Mouse (Mus musculus): ENCODE results near the gene Gmeb1. TPM values are rescaled to one million over a fixed set of nuclear protein-coding genes. Genes with fewer than 3 reads are reported as not detected.
"Not testable (repeated sequence)": the region's sequence is repeated elsewhere in the genome, so short reads cannot be mapped to it uniquely, and the experiment has no call there.

Gene Gmeb1
- total and polyA plus RNA-seq, 2 experiments from 2014 or later = 7.6 to 16.4 TPM

DNA sequence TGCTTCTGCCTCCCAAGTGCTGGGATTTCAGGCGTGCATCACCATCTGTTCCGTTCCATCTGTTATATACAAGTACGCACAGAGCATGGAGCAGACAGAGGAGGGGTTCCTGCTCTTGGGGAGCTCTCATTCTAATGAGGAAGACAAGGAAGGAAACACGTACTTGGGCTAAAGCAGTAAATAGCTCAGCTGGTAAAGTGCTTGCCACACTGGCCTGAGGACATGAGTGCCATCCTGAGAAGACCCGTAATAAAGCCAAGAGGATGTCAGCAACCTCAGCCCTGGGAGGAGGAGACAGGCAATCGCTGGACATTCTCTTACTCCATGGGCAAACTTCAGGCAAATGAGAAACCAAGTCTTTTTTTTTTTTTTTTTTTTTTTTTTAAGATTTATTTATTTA lies 44.6 kb upstream of the Gmeb1 start:
- H3K27me3 ChIP-seq (ENCODE audit: control insufficient read depth, insufficient read depth, low read length) = no peaks in the 10 kb centered on the region
- H3K9me3 ChIP-seq (replicated peaks; ENCODE audit: control insufficient read depth, low read length) = no peaks in the 10 kb centered on the region
- ATAC-seq (ENCODE audit: insufficient read depth, low read depth) (no peak), DNase-seq (ENCODE audit: low spot score) (no peak)
- H3K4me1 ChIP-seq (ENCODE audit: control insufficient read depth, insufficient read depth) = peaks cover 18% of the 10 kb centered on the region
- no peak overlapping the region for H3K4me2 ChIP-seq (ENCODE audit: low read depth, low read length)
- TF ChIP-seq EP300 (IDR thresholded peaks at IDR 0.05; ENCODE audit: low read depth) (no peak), CTCF (IDR thresholded peaks at IDR 0.05; ENCODE audit: low read depth) (no peak)
- no peak overlapping the region for H3K4me3 ChIP-seq (ENCODE audit: low read depth, low read length)
- 76% methylated on average over 6 of the region's 6 CpGs for WGBS
- H3K27ac ChIP-seq (ENCODE audit: low read depth) = no peak overlapping the region
- no peak overlapping the region for H3K9ac ChIP-seq (replicated peaks; ENCODE audit: low read depth, low read length)
- peaks cover 13% of the 10 kb centered on the region for H3K36me3 ChIP-seq (replicated peaks; ENCODE audit: control insufficient read depth, insufficient read depth, low read length)

DNA sequence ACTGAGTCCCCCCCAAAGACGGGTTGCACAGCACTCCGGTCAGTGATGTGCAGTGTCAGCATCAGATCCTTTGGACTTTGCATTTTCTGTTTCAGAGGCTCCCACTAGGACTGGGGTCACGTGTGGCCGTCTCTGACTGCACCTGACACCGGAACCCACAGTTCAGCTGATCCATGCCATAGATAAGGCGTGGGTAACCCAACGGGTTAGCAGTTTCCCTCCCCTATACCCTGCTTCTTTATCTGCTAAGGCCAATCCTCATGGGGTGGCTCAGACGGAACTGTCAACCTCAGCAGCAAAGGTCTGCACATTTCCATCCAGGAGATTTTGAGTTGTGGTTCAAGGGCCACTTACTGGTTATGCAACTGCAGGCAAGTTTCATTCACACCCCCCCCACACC lies 43.9 kb upstream of the Gmeb1 start:
- Histone ChIP-seq H3K9me3 (replicated peaks; ENCODE audit: control insufficient read depth, low read length) (no peaks in the 10 kb centered on the region), H3K36me3 (replicated peaks; ENCODE audit: control insufficient read depth, insufficient read depth, low read length) (peaks cover 6% of the 10 kb centered on the region), H3K4me3 (ENCODE audit: low read depth, low read length) (no peak overlapping the region), H3K9ac (replicated peaks; ENCODE audit: low read depth, low read length) (no peak overlapping the region), H3K4me1 (ENCODE audit: control insufficient read depth, insufficient read depth) (peaks cover 18% of the 10 kb centered on the region), H3K27ac (ENCODE audit: low read depth) (no peak overlapping the region), H3K4me2 (ENCODE audit: low read depth, low read length) (no peak overlapping the region), H3K27me3 (ENCODE audit: control insufficient read depth, insufficient read depth, low read length) (no peaks in the 10 kb centered on the region)
- WGBS = 73% methylated on average over 8 of the region's 8 CpGs
- ATAC-seq (ENCODE audit: insufficient read depth, low read depth) (no peak), DNase-seq (ENCODE audit: low spot score) (no peak)
- no peak for TF ChIP-seq EP300 (IDR thresholded peaks at IDR 0.05; ENCODE audit: low read depth)
- no peak for TF ChIP-seq CTCF (IDR thresholded peaks at IDR 0.05; ENCODE audit: low read depth)

DNA sequence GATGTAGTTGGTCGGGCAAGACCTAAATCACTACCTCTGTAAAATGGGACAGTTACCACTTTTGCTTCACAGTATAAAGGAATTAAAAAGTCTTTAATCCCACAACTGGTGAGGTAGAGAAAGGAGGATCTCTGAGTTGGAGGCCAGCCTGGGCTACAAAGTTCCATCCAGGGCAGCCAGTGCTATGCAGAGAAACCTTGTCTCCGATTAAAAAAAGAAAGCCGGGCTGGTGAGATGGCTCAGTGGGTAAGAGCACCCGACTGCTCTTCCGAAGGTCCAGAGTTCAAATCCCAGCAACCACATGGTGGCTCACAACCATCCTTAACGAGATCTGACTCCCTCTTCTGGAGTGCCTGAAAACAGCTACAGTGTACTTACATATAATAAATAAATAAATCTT lies 42.1 kb upstream of the Gmeb1 start:
- H3K27ac ChIP-seq (ENCODE audit: low read depth) = 0 out of 2 replicates have a peak overlapping the region, but pooled peaks have one; percentile 70
- H3K4me3 ChIP-seq (ENCODE audit: low read depth, low read length) = peak overlapping the region; percentile 52
- not testable (repeated sequence) for DNase-seq (ENCODE audit: low spot score); ATAC-seq (ENCODE audit: insufficient read depth, low read depth); H3K27me3 ChIP-seq (ENCODE audit: control insufficient read depth, insufficient read depth, low read length); H3K36me3 ChIP-seq (replicated peaks; ENCODE audit: control insufficient read depth, insufficient read depth, low read length); H3K9me3 ChIP-seq (replicated peaks; ENCODE audit: control insufficient read depth, low read length)
- peaks cover 18% of the 10 kb centered on the region for H3K4me1 ChIP-seq (ENCODE audit: control insufficient read depth, insufficient read depth)
- peak overlapping the region; percentile 67 for H3K4me2 ChIP-seq (ENCODE audit: low read depth, low read length)
- WGBS = 39% methylated on average over 6 of the region's 6 CpGs
- H3K9ac ChIP-seq (replicated peaks; ENCODE audit: low read depth, low read length) = peak overlapping the region; percentile 59; the same call in 1 of the 2 replicates

DNA sequence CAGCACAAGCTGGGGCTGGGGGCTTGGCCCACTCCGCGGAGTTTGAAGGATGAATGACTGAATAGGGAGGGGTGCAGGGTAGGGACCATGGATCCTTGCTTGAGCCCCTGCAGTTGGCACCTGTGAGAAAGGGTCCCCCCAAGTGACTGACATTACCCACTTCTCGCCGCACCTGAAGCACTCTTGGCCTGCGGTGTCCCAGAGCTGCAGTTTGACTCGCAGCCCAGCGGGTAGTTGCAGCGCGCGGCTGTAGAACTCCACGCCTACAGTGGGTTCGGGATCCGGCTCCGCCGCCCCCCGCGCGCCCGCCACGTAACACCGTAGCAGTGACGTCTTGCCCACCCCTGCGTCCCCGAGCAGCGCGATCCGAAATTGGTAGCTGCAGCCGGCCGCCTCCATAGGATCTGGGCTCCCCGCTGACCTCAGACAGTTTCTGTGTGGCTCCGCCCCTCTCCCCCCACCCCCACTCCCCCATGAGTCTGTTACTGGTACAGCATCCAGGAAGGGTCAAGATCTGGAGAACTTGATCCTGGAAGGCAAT lies 41.6 kb upstream of the Gmeb1 start, which contains the start of gene Rab42:
Gene Rab42 (minus strand): TSS at position 447 of the 541 bp plus-strand sequence.
- WGBS = 3% methylated on average over 31 of the region's 31 CpGs
- Histone ChIP-seq H3K27me3 (ENCODE audit: control insufficient read depth, insufficient read depth, low read length) (no peaks in the 10 kb centered on the region), H3K27ac (ENCODE audit: low read depth) (peak within 1 kb of the TSS; percentile 70), H3K9ac (replicated peaks; ENCODE audit: low read depth, low read length) (peak within 1 kb of the TSS; percentile 59; the same call in 1 of the 2 replicates), H3K4me1 (ENCODE audit: control insufficient read depth, insufficient read depth) (peaks cover 18% of the 10 kb centered on the region), H3K36me3 (replicated peaks; ENCODE audit: control insufficient read depth, insufficient read depth, low read length) (no peaks in the 10 kb centered on the region), H3K4me3 (ENCODE audit: low read depth, low read length) (peak within 1 kb of the TSS; percentile 52), H3K9me3 (replicated peaks; ENCODE audit: control insufficient read depth, low read length) (no peaks in the 10 kb centered on the region), H3K4me2 (ENCODE audit: low read depth, low read length) (peak within 1 kb of the TSS; percentile 67)
- ATAC-seq (ENCODE audit: insufficient read depth, low read depth) (peak; percentile 70), DNase-seq (ENCODE audit: low spot score) (peak; percentile 57)
- TF ChIP-seq EP300 (IDR thresholded peaks at IDR 0.05; ENCODE audit: low read depth) = no peak
- TF ChIP-seq CTCF (IDR thresholded peaks at IDR 0.05; ENCODE audit: low read depth) = no peak

DNA sequence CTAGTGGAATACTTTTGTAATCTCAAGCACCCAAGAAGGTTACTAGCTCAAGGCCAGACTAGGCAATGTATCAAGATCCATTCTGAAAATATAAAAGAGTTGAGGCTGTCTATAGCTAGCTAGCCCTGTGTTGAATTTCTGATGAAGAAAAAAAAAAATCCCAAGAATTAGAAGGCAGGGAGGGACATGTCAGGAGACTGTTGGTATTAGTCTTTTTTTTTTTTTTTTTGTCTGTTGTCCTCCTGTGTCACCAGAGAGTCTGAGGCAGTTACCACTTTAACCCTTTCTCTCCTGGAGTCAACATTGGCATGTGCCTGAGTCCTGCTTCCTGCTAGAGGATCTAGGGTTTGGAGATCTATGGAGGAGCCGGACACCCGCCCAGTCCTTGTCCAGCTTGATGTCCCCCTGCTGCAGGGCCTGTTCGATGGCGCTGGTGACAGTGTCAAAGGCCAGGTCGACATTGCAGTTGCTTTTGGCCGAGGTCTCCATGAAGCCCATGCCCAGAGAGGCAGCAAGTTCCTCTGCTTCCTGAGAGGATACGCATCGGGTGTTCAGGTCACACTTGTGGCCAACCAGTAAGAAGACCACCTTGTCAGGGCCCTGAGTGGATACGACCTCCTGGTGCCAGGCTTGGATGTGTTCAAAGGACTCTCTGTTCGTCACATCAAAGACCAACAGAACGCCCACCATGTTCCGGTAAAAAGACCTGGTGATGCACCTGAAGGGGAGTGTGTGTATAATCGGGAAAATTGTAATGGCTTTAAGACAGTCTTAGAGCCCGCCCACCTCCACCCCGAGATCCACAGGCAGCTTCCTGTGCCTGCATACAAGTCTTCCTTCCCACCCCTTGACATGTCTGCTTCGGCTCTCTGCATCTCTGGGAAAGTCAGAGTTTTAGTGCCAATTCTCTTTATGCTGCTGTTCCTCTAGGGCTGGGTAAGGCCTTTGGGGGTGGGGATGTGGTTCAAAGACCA lies 40.9 kb upstream of the Gmeb1 start:
- peaks cover 18% of the 10 kb centered on the region for H3K4me1 ChIP-seq (ENCODE audit: control insufficient read depth, insufficient read depth)
- no peak for ATAC-seq (ENCODE audit: insufficient read depth, low read depth)

More for the DNA sequence above, 40.9 kb upstream of the Gmeb1 start:
- TF ChIP-seq CTCF (IDR thresholded peaks at IDR 0.05; ENCODE audit: low read depth) (no peak), EP300 (IDR thresholded peaks at IDR 0.05; ENCODE audit: low read depth) (no peak)
- H3K36me3 ChIP-seq (replicated peaks; ENCODE audit: control insufficient read depth, insufficient read depth, low read length) = no peaks in the 10 kb centered on the region
- H3K9ac ChIP-seq (replicated peaks; ENCODE audit: low read depth, low read length) = peak overlapping the region; percentile 59; the same call in 1 of the 2 replicates
- 68% methylated on average over 16 of the region's 16 CpGs for WGBS
- peak overlapping the region; percentile 67 for H3K4me2 ChIP-seq (ENCODE audit: low read depth, low read length)
- DNase-seq (ENCODE audit: low spot score) = no peak
- H3K9me3 ChIP-seq (replicated peaks; ENCODE audit: control insufficient read depth, low read length) = no peaks in the 10 kb centered on the region
- H3K27me3 ChIP-seq (ENCODE audit: control insufficient read depth, insufficient read depth, low read length) = no peaks in the 10 kb centered on the region
- peak overlapping the region; percentile 52 for H3K4me3 ChIP-seq (ENCODE audit: low read depth, low read length)
- peak overlapping the region; percentile 70 for H3K27ac ChIP-seq (ENCODE audit: low read depth)
